Mouse (Mus musculus) heart, embryonic 14.5 days (tissue): ENCODE data around the gene Plscr3. TPM values are rescaled to one million over a fixed set of nuclear protein-coding genes. Genes with fewer than 3 reads are reported as not detected.

Experiments used
- ATAC-seq: fragments of 200-750 bp; cut with Nextera tagmentation; 2 replicates; pipeline ENCODE4 v1.8.0; 2017; ENCODE audit warnings: low read depth, moderate TSS enrichment; ENCODE audit not compliant: insufficient number of reproducible peaks, insufficient read depth, low FRiP score
- H3K27ac ChIP-seq, 2 experiments: fragments of 200-500 bp in 1 of 2; fragments of 300-500 bp in 1 of 2; sonication (generic) in 1 of 2; replicated peaks in 1 of 2; 2 replicates each; pipeline ENCODE4 v1.5.1; 2012 to 2014; ENCODE audit warnings: low read depth in 2 of 2, low read length in 2 of 2, control low read depth in 1 of 2, mild to moderate bottlenecking in 1 of 2, mixed read lengths in 1 of 2; ENCODE audit not compliant: control insufficient read depth in 1 of 2, insufficient read depth in 1 of 2
- H3K27me3 ChIP-seq: fragments of 300-500 bp; sonication (generic); 2 replicates; pipeline ENCODE4 v1.6.1; 2014; ENCODE audit warnings: mild to moderate bottlenecking, low read length, control low read depth; ENCODE audit not compliant: control insufficient read depth, insufficient read depth
- H3K36me3 ChIP-seq: fragments of 300-500 bp; sonication (generic); 2 replicates; pipeline ENCODE4 v1.6.1; 2014; ENCODE audit warnings: mild to moderate bottlenecking, control low read depth, low read length, mixed read lengths; ENCODE audit not compliant: control insufficient read depth, insufficient read depth
- H3K4me1 ChIP-seq, 2 experiments: fragments of 200-500 bp in 1 of 2; fragments of 300-500 bp in 1 of 2; sonication (generic) in 1 of 2; 2 replicates each; pipeline ENCODE4 v1.6.1; 2012 to 2014; ENCODE audit warnings: low read length in 2 of 2, control low read depth in 1 of 2, mixed read lengths in 1 of 2; ENCODE audit not compliant: control insufficient read depth in 2 of 2, insufficient read depth in 2 of 2
- H3K4me2 ChIP-seq: fragments of 300-500 bp; sonication (generic); 2 replicates; pipeline ENCODE4 v1.6.1; 2014; ENCODE audit warnings: mild to moderate bottlenecking, low read length
- H3K4me3 ChIP-seq, 2 experiments: fragments of 200-500 bp in 1 of 2; fragments of 300-500 bp in 1 of 2; sonication (generic) in 1 of 2; 2 replicates each; pipeline ENCODE4 v1.5.1; 2012 to 2014; ENCODE audit warnings: low read length in 2 of 2, mild to moderate bottlenecking in 2 of 2, control low read depth in 1 of 2, low read depth in 1 of 2, moderate library complexity in 1 of 2; ENCODE audit not compliant: control insufficient read depth in 1 of 2, insufficient read depth in 1 of 2
- H3K9ac ChIP-seq: fragments of 300-500 bp; sonication (generic); 2 replicates; pipeline ENCODE4 v1.6.1; 2014; ENCODE audit warnings: mild to moderate bottlenecking, low read length
- H3K9me3 ChIP-seq: fragments of 300-500 bp; sonication (generic); 2 replicates; pipeline ENCODE4 v1.6.1; 2016; ENCODE audit warnings: low read length, control low read depth; ENCODE audit not compliant: control insufficient read depth
- WGBS: fragments of 180-500 bp; shearing (Covaris S2); extraction: QIAGEN DNeasy Blood & Tissue Kit; methylation state at CpG from one replicate; pipeline ENCODE4 v1.1.7; 2014; 5-methylcytosine and 5-hydroxymethylcytosine counted together
- polyA plus RNA-seq: library from polyadenylated mRNA; unstranded; fragments of >200 nt; fragmentation: Nextera tagmentation; extraction: Ambion mirVana; gene quantifications from 2 replicates; pipeline ENCODE4 v1.2.1, GENCODE M21; 2014

Gene Plscr3
- polyA plus RNA-seq, 1 experiment from 2014 or later = 75.8 TPM

- Histone ChIP-seq H3K9ac (peak overlapping the region; percentile 79; the same call in 1 of the 2 replicates), H3K36me3 (no peaks in the 10 kb centered on the region), H3K27me3 (no peaks in the 10 kb centered on the region), H3K9me3 (no peaks in the 10 kb centered on the region), H3K4me2 (peak overlapping the region; percentile 86), H3K27ac (no peak overlapping the region), H3K4me3 (peak overlapping the region in 1 of 2 experiments; percentile 59; a peak in 1 of 4 replicates), H3K4me1 (peaks cover 20 to 32% of the 10 kb centered on the region in 2 experiments)
- 86% methylated on average over 6 of the region's 6 CpGs for WGBS
- no peak for ATAC-seq
Measured at GRCm38 (mm10) chr11:69878952-69879351, 32.8 kb downstream of the Plscr3 start.

GRCm38 (mm10) chr11:69879711-69880110 is 33.5 kb downstream of the Plscr3 start:
- WGBS = 55% methylated on average over 15 of the region's 15 CpGs
- Histone ChIP-seq H3K9me3 (no peaks in the 10 kb centered on the region), H3K27ac (no peak overlapping the region), H3K4me1 (peaks cover 25 to 36% of the 10 kb centered on the region in 2 experiments), H3K4me2 (peak overlapping the region; percentile 86), H3K9ac (peak overlapping the region; percentile 79), H3K4me3 (peak overlapping the region; percentile 59 to 69), H3K27me3 (no peaks in the 10 kb centered on the region), H3K36me3 (no peaks in the 10 kb centered on the region)
- no peak for ATAC-seq

DNA sequence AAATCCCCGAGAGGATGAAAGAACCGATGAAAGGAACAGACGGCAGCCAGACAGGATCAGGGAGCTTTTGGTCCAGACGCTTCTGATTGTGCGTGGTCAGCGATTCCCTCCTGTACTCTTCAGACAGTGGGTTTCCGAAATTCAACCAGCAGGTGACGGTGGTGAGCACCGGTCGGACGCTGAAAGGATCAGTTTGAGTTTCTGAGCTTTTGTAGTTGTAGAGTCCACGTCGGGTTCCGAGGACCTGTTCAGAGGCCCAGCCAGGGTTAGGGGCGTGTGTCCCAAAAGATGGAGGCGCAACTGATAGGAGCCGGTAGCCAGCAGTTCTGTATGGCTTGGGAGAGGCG is 34.3 kb downstream of the Plscr3 start:
- H3K9ac ChIP-seq = peak overlapping the region; percentile 79
- ATAC-seq = peak; percentile 54
- H3K27ac ChIP-seq = peak overlapping the region; percentile 91
- peak overlapping the region; percentile 86 for H3K4me2 ChIP-seq
- H3K27me3 ChIP-seq = no peaks in the 10 kb centered on the region
- peaks cover 25 to 36% of the 10 kb centered on the region in 2 experiments for H3K4me1 ChIP-seq
- H3K9me3 ChIP-seq = no peaks in the 10 kb centered on the region
- WGBS = under 1% methylated on average over 18 of the region's 18 CpGs
- H3K36me3 ChIP-seq = no peaks in the 10 kb centered on the region
- H3K4me3 ChIP-seq = peak overlapping the region; percentile 59 to 69

GRCm38 (mm10) chr11:69880853-69881603 is 34.9 kb downstream of the Plscr3 start, which contains the start of gene Kctd11:
Gene Kctd11, minus strand, starts transcription at chr11:69881406.
- Histone ChIP-seq H3K4me1 (peaks cover 22 to 36% of the 10 kb centered on the region in 2 experiments), H3K4me2 (peak within 1 kb of the TSS; percentile 86), H3K9ac (peak within 1 kb of the TSS; percentile 79), H3K9me3 (no peaks in the 10 kb centered on the region), H3K27ac (peak within 1 kb of the TSS; percentile 91), H3K4me3 (peak within 1 kb of the TSS; percentile 59 to 69), H3K27me3 (no peaks in the 10 kb centered on the region), H3K36me3 (no peaks in the 10 kb centered on the region)
- under 1% methylated on average over 46 of the region's 46 CpGs for WGBS
- ATAC-seq = peak; percentile 88

DNA sequence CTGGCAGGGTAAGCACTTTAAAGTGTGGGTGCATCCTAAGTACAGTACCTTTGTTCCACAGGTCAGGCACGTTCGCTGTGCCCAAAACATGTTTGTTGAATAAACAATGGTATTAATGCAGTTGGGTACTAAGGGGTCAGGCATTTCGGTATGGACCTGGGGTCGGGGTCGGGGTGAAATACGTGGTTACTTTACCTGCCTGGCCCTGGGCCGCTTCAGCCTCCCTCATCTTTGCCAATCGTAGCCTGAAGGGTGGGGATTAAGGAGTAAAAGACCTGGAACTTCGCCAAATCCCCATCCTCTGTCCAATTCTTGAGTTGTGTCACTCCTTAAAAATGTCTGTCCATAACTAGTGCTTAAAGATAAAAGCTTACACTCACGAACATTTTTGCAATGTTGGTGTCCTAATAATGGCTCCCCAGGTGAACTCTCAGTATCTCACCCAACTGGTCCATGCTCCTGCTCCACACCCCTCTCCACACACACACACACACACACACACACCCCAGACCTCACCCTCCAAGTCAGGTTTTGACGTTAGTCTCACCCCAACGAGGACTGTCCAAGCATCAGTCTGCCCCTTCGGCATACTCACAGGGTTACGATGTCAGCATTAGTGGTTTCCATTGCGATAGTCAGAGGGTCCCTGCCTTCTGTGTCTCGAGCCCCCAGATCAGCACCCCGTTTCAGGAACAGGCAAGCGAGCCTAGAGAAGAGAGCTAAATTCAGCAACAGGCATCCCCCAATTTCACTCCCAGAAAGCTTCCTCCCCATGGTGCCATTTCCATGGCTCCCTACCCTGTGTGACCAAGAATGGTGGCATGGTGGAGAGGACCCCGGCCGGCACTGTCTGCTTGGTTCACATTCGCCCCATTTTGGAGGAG is 35.9 kb downstream of the Plscr3 start:
- H3K9me3 ChIP-seq = no peaks in the 10 kb centered on the region
- no peak for ATAC-seq
- H3K4me1 ChIP-seq = peaks cover 22 to 31% of the 10 kb centered on the region in 2 experiments
- peak overlapping the region; percentile 91 for H3K27ac ChIP-seq
- peak overlapping the region; percentile 79 for H3K9ac ChIP-seq
- H3K4me3 ChIP-seq = peak overlapping the region; percentile 59 to 69
- H3K27me3 ChIP-seq = no peaks in the 10 kb centered on the region
- H3K36me3 ChIP-seq = no peaks in the 10 kb centered on the region
- 57% methylated on average over 21 of the region's 21 CpGs for WGBS
- peak overlapping the region; percentile 86 for H3K4me2 ChIP-seq

DNA sequence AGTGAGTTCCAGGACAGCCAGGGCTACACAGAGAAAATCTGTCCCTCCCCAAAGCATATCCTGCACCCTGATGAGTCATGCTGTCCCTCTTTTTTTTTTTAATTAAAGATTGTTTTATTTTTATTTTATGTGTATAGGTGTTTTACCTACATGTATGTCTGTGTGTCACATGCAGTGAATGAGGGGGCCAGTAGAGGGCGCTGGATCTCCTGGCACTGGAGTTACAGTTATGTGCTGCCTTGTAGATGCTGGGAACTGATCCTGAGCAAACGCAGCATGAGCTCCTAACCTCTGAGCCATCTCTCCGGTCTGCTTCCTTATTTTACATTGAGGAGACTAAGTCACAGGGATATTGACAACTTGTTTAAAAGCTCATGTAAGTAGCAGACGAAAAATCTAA is 36.9 kb downstream of the Plscr3 start:
- ATAC-seq = no peak
- Histone ChIP-seq H3K36me3 (no peaks in the 10 kb centered on the region), H3K9me3 (no peaks in the 10 kb centered on the region), H3K4me2 (no peak overlapping the region), H3K27me3 (no peaks in the 10 kb centered on the region), H3K9ac (no peak overlapping the region), H3K27ac (no peak overlapping the region), H3K4me1 (peaks cover 22 to 26% of the 10 kb centered on the region in 2 experiments), H3K4me3 (no peak overlapping the region)
- 63% methylated on average over 4 of the region's 4 CpGs for WGBS

GRCm38 (mm10) chr11:69883527-69884151 is 37.5 kb downstream of the Plscr3 start:
- Histone ChIP-seq H3K27me3 (no peaks in the 10 kb centered on the region), H3K27ac (peak overlapping the region in 1 of 2 experiments; percentile 53; a peak in 1 of 4 replicates), H3K4me2 (no peak overlapping the region), H3K9ac (no peak overlapping the region), H3K9me3 (no peaks in the 10 kb centered on the region), H3K4me1 (peaks cover 22 to 26% of the 10 kb centered on the region in 2 experiments), H3K36me3 (no peaks in the 10 kb centered on the region), H3K4me3 (no peak overlapping the region)
- ATAC-seq = no peak
- WGBS = 85% methylated on average over 8 of the region's 8 CpGs
